Mouse (Mus musculus) forebrain, embryonic 16.5 days (tissue): Measurements from ENCODE around the gene Gm42715. TPM values are rescaled to one million over a fixed set of nuclear protein-coding genes. Genes with fewer than 3 reads are reported as not detected.

ENCODE experiments used
- ATAC-seq: fragments of 200-750 bp; cut with Nextera tagmentation; 2 replicates; pipeline ENCODE4 v1.8.0; 2017; ENCODE audit warnings: mild to moderate bottlenecking, moderate library complexity
- H3K27ac ChIP-seq: fragments of 300-500 bp; sonication (generic); 2 replicates; pipeline ENCODE4 v1.5.1; 2014; ENCODE audit warnings: low read length, control low read depth
- H3K27me3 ChIP-seq: fragments of 300-500 bp; sonication (generic); replicated peaks from 2 replicates; pipeline ENCODE4 v1.6.1; 2014; ENCODE audit warnings: low read length; ENCODE audit not compliant: control insufficient read depth, insufficient read depth
- H3K36me3 ChIP-seq: fragments of 300-500 bp; sonication (generic); 2 replicates; pipeline ENCODE4 v1.6.1; 2014; ENCODE audit not compliant: control insufficient read depth, insufficient read depth
- H3K4me1 ChIP-seq: fragments of 300-500 bp; sonication (generic); replicated peaks from 2 replicates; pipeline ENCODE4 v1.6.1; 2014; ENCODE audit warnings: low read length; ENCODE audit not compliant: control insufficient read depth, insufficient read depth
- H3K4me2 ChIP-seq: fragments of 300-500 bp; sonication (generic); 2 replicates; pipeline ENCODE4 v1.6.1; 2014; ENCODE audit warnings: mild to moderate bottlenecking, low read length, control low read depth
- H3K4me3 ChIP-seq: fragments of 300-500 bp; sonication (generic); replicated peaks from 2 replicates; pipeline ENCODE4 v1.5.1; 2014; ENCODE audit warnings: mild to moderate bottlenecking, low read length, control low read depth
- H3K9ac ChIP-seq: fragments of 300-500 bp; sonication (generic); replicated peaks from 2 replicates; pipeline ENCODE4 v1.6.1; 2014; ENCODE audit warnings: low read depth, low read length, control low read depth
- H3K9me3 ChIP-seq: fragments of 300-500 bp; sonication (generic); 2 replicates; pipeline ENCODE4 v1.6.1; 2016; ENCODE audit warnings: low read length; ENCODE audit not compliant: control insufficient read depth
- WGBS: fragments of 180-500 bp; shearing (Covaris S2); extraction: QIAGEN DNeasy Blood & Tissue Kit; methylation state at CpG from one replicate; pipeline ENCODE4 v1.1.7; 2014; 5-methylcytosine and 5-hydroxymethylcytosine counted together
- polyA plus RNA-seq: library from polyadenylated mRNA; unstranded; fragments of >200 nt; fragmentation: Nextera tagmentation; extraction: Ambion mirVana; gene quantifications from 2 replicates; pipeline ENCODE4 v1.2.1, GENCODE M21; 2015

The Gm42715 gene
- 16.3 and 18.8 TPM in 2 replicates for polyA plus RNA-seq

GRCm38 (mm10) chr7:127519284-127519683, at the start of gene Gm42715:
Gene Gm42715 (plus strand): TSS chr7:127519584.
- ATAC-seq, result no peak
- no peak within 1 kb of the TSS for H3K27ac ChIP-seq
- no peaks in the 10 kb centered on the region for H3K27me3 ChIP-seq
- no peak within 1 kb of the TSS for H3K4me3 ChIP-seq
- WGBS, result 98% methylated on average over 3 of the region's 3 CpGs
- no peak within 1 kb of the TSS for H3K9ac ChIP-seq
- H3K36me3 ChIP-seq, result peaks cover 41% of the 10 kb centered on the region
- H3K4me2 ChIP-seq, result no peak within 1 kb of the TSS
- no peaks in the 10 kb centered on the region for H3K9me3 ChIP-seq
- H3K4me1 ChIP-seq, result no peaks in the 10 kb centered on the region

- Histone ChIP-seq H3K4me1 (peaks cover 19% of the 10 kb centered on the region), H3K27me3 (no peaks in the 10 kb centered on the region), H3K9ac (peak overlapping the region; percentile 97), H3K4me2 (peak overlapping the region; percentile 89), H3K36me3 (peaks cover 9% of the 10 kb centered on the region), H3K9me3 (0 out of 2 replicates have a peak, but pooled peaks cover 4% of the 10 kb centered on the region), H3K4me3 (peak overlapping the region; percentile 78), H3K27ac (peak overlapping the region; percentile 98)
- 6% methylated on average over 10 of the region's 10 CpGs for WGBS
- peak; percentile 11; the same call in 1 of the 2 replicates for ATAC-seq
These were observed 49.2 kb upstream of the Gm42715 start for GRCm38 (mm10) chr7:127470011-127470715.

- Histone ChIP-seq H3K27me3 (no peaks in the 10 kb centered on the region), H3K9me3 (0 out of 2 replicates have a peak, but pooled peaks cover 4% of the 10 kb centered on the region), H3K27ac (peak overlapping the region; percentile 98), H3K4me3 (peak overlapping the region; percentile 78), H3K4me1 (peaks cover 19% of the 10 kb centered on the region), H3K4me2 (peak overlapping the region; percentile 89), H3K36me3 (peaks cover 16% of the 10 kb centered on the region), H3K9ac (peak overlapping the region; percentile 97)
- WGBS, result under 1% methylated on average over 44 of the region's 46 CpGs
- peak; percentile 96 for ATAC-seq
These were observed 48.4 kb upstream of the Gm42715 start for GRCm38 (mm10) chr7:127470743-127471645.

- ATAC-seq, result no peak; the same call in 1 of the 2 replicates
- Histone ChIP-seq H3K27me3 (no peaks in the 10 kb centered on the region), H3K4me1 (peaks cover 19% of the 10 kb centered on the region), H3K36me3 (peaks cover 21% of the 10 kb centered on the region), H3K9ac (peak overlapping the region; percentile 97), H3K27ac (peak overlapping the region; percentile 98), H3K9me3 (0 out of 2 replicates have a peak, but pooled peaks cover 4% of the 10 kb centered on the region), H3K4me2 (peak overlapping the region; percentile 89), H3K4me3 (peak overlapping the region; percentile 78)
- 0% methylated on average over 20 of the region's 25 CpGs for WGBS
These were observed 47.8 kb upstream of the Gm42715 start for GRCm38 (mm10) chr7:127471646-127472010.

GRCm38 (mm10) chr7:127472060-127472459, 47.3 kb upstream of the Gm42715 start:
- Histone ChIP-seq H3K27ac (peak overlapping the region; percentile 98), H3K4me3 (peak overlapping the region; percentile 78), H3K9me3 (0 out of 2 replicates have a peak, but pooled peaks cover 4% of the 10 kb centered on the region), H3K27me3 (no peaks in the 10 kb centered on the region), H3K4me2 (peak overlapping the region; percentile 89), H3K4me1 (peaks cover 23% of the 10 kb centered on the region), H3K9ac (peak overlapping the region; percentile 97), H3K36me3 (peaks cover 21% of the 10 kb centered on the region)
- no peak for ATAC-seq
- WGBS, result 0% methylated on average over 7 of the region's 7 CpGs

GRCm38 (mm10) chr7:127473705-127474104, 45.7 kb upstream of the Gm42715 start:
- ATAC-seq, result no peak
- Histone ChIP-seq H3K9me3 (no peaks in the 10 kb centered on the region), H3K27ac (no peak overlapping the region), H3K36me3 (peaks cover 19% of the 10 kb centered on the region), H3K4me3 (no peak overlapping the region), H3K27me3 (no peaks in the 10 kb centered on the region), H3K9ac (no peak overlapping the region), H3K4me1 (peaks cover 27% of the 10 kb centered on the region), H3K4me2 (no peak overlapping the region)
- WGBS, result 76% methylated on average over 5 of the region's 5 CpGs

GRCm38 (mm10) chr7:127474378-127475070, 44.9 kb upstream of the Gm42715 start:
- WGBS, result 69% methylated on average over 6 of the region's 6 CpGs
- peaks cover 24% of the 10 kb centered on the region for H3K4me1 ChIP-seq

GRCm38 (mm10) chr7:127475186-127475740, 44.1 kb upstream of the Gm42715 start:
- Histone ChIP-seq H3K4me1 (peaks cover 25% of the 10 kb centered on the region), H3K36me3 (peaks cover 19% of the 10 kb centered on the region), H3K27ac (no peak overlapping the region), H3K4me3 (no peak overlapping the region), H3K9me3 (no peaks in the 10 kb centered on the region), H3K4me2 (no peak overlapping the region), H3K9ac (no peak overlapping the region), H3K27me3 (no peaks in the 10 kb centered on the region)
- WGBS, result 94% methylated on average over 11 of the region's 11 CpGs
- ATAC-seq, result no peak

More at GRCm38 (mm10) chr7:127474378-127475070, 44.9 kb upstream of the Gm42715 start:
- Histone ChIP-seq H3K36me3 (peaks cover 19% of the 10 kb centered on the region), H3K9ac (no peak overlapping the region), H3K27me3 (no peaks in the 10 kb centered on the region), H3K4me3 (no peak overlapping the region), H3K9me3 (no peaks in the 10 kb centered on the region), H3K27ac (no peak overlapping the region), H3K4me2 (no peak overlapping the region)
- ATAC-seq, result no peak
